Comparison of ENCODE assay signal across 8 mouse cellular contexts in genomic region chr1:60567321-60567720, GRCm38 (mm10). TPM values are rescaled to one million over a fixed set of nuclear protein-coding genes. Genes with fewer than 3 reads are reported as not detected.
DNase-seq lines count a peak whose midpoint lies in the region; ATAC-seq and TF ChIP-seq lines count a peak whose summit lies in the region.

No protein-coding gene starts in this region.

- H3K27ac ChIP-seq in cerebellum, adult 2 months (ENCODE audit: insufficient read depth, low read length): peak overlapping the region; percentile 46
- no peak overlapping the region for H3K27ac ChIP-seq in spleen, adult 2 months (ENCODE audit: insufficient read depth, low read length)
- H3K27ac ChIP-seq in limb, embryonic 15.5 days: peak overlapping the region; percentile 96
- peak overlapping the region; percentile 91 for H3K27ac ChIP-seq in stomach, embryonic 16.5 days (ENCODE audit: low read length)

- ATAC-seq in limb, embryonic 15.5 days (ENCODE audit: insufficient number of reproducible peaks, low FRiP score, low TSS enrichment, low read depth): no peak
- no peak for ATAC-seq in stomach, embryonic 16.5 days (ENCODE audit: insufficient read depth, low FRiP score)

- DNase-seq in cerebellum, adult 2 months: no peak
- no peak for DNase-seq in cerebellum, adult 9-11 months
- DNase-seq in spleen, adult 2 months (ENCODE audit: low read depth in 1 of 2, low spot score in 2 of 2): no peak
- no peak for DNase-seq in spleen, postnatal 4 days (ENCODE audit: low spot score in 2 of 2)
- DNase-seq in layer of hippocampus, postnatal 25 days (ENCODE audit: extremely low spot score in 1 of 2, low spot score in 1 of 2): no peak
- no peak for DNase-seq in urinary bladder, postnatal 25 days (ENCODE audit: low spot score)

- H3K4me2 ChIP-seq in limb, embryonic 15.5 days: peak overlapping the region; percentile 71
- peak overlapping the region; percentile 76 for H3K4me2 ChIP-seq in stomach, embryonic 16.5 days (ENCODE audit: low read depth, low read length)

- H3K4me3 ChIP-seq in cerebellum, adult 2 months (replicated peaks; ENCODE audit: insufficient read depth, low read depth, low read length): peak overlapping the region; percentile 68
- peak overlapping the region; percentile 65 for H3K4me3 ChIP-seq in spleen, adult 2 months (ENCODE audit: extremely low read depth, insufficient read depth, insufficient read length)
- peak overlapping the region; percentile 99 for H3K4me3 ChIP-seq in limb, embryonic 15.5 days
- peak overlapping the region; percentile 84 for H3K4me3 ChIP-seq in stomach, embryonic 16.5 days (replicated peaks; ENCODE audit: low read length)

- H3K27me3 ChIP-seq in cerebellum, adult 2 months (ENCODE audit: control insufficient read depth, insufficient read depth, low read length): no peaks in the 10 kb centered on the region
- peaks cover 12% of the 10 kb centered on the region for H3K27me3 ChIP-seq in spleen, adult 2 months (ENCODE audit: control insufficient read depth, insufficient read depth, low read length)
- H3K27me3 ChIP-seq in limb, embryonic 15.5 days: no peaks in the 10 kb centered on the region
- H3K27me3 ChIP-seq in stomach, embryonic 16.5 days (ENCODE audit: control insufficient read depth, insufficient read depth, low read length): no peaks in the 10 kb centered on the region

- no peaks in the 10 kb centered on the region for H3K9me3 ChIP-seq in limb, embryonic 15.5 days
- H3K9me3 ChIP-seq in stomach, embryonic 16.5 days (replicated peaks; ENCODE audit: control insufficient read depth, low read length): no peaks in the 10 kb centered on the region

- 28% methylated on average over 5 of the region's 5 CpGs for WGBS in cerebellum, adult 2 months
- 35% methylated on average over 5 of the region's 5 CpGs for WGBS in spleen, adult 2 months
- WGBS in limb, embryonic 15.5 days: 10% methylated on average over 5 of the region's 5 CpGs
- WGBS in stomach, embryonic 16.5 days: 14% methylated on average over 5 of the region's 5 CpGs

- peak overlapping the region; percentile 92 for H3K9ac ChIP-seq in limb, embryonic 15.5 days
- peak overlapping the region; percentile 89 for H3K9ac ChIP-seq in stomach, embryonic 16.5 days (ENCODE audit: low read length)

- no peak for TF ChIP-seq POLR2A in cerebellum, adult 2 months (IDR thresholded peaks at IDR 0.05; ENCODE audit: borderline replicate concordance, insufficient read depth, low read length)
- no peak for TF ChIP-seq POLR2A in spleen, adult 2 months (IDR thresholded peaks at IDR 0.05; ENCODE audit: low read depth, low read length)

- H3K4me1 ChIP-seq in cerebellum, adult 2 months (ENCODE audit: control insufficient read depth, insufficient read depth, low read length): peaks cover 2% of the 10 kb centered on the region; the same call in 1 of the 2 replicates
- peaks cover 9% of the 10 kb centered on the region; the same call in 1 of the 2 replicates for H3K4me1 ChIP-seq in spleen, adult 2 months (ENCODE audit: control insufficient read depth, insufficient read depth, insufficient read length)
- H3K4me1 ChIP-seq in limb, embryonic 15.5 days: peaks cover 10% of the 10 kb centered on the region
- peaks cover 8% of the 10 kb centered on the region for H3K4me1 ChIP-seq in stomach, embryonic 16.5 days (ENCODE audit: control insufficient read depth, insufficient read depth, low read length)

- H3K36me3 ChIP-seq in spleen, adult 2 months (ENCODE audit: control insufficient read depth, insufficient read depth, low read length): no peaks in the 10 kb centered on the region
- peaks cover under 1% of the 10 kb centered on the region; the same call in 1 of the 2 replicates for H3K36me3 ChIP-seq in limb, embryonic 15.5 days
- no peaks in the 10 kb centered on the region for H3K36me3 ChIP-seq in stomach, embryonic 16.5 days (ENCODE audit: control insufficient read depth, insufficient read depth, low read length)

- no peak for TF ChIP-seq CTCF in cerebellum, adult 2 months (IDR thresholded peaks at IDR 0.05; ENCODE audit: borderline replicate concordance, insufficient read depth, low read depth, low read length)
- no peak for TF ChIP-seq CTCF in spleen, adult 2 months (IDR thresholded peaks at IDR 0.05; ENCODE audit: extremely low read depth, insufficient read depth, insufficient read length, insufficient replicate concordance)

RNA-seq across cellular contexts. Expression of gene Raph1, which starts 0.4 kb away (rescaled TPM):
- polyA plus RNA-seq in cerebellum, adult 2 months (2012; rRNA removed): 11.0 and 11.1 TPM in 2 replicates
- 3.3 and 3.7 TPM in 2 replicates for polyA plus RNA-seq in spleen, adult 2 months (2012; rRNA removed)
- 24.6 and 26.6 TPM in 2 replicates for polyA plus RNA-seq in limb, embryonic 15.5 days (2015; fragmentation: Nextera tagmentation; extraction: Ambion mirVana)
- polyA plus RNA-seq in stomach, embryonic 16.5 days (2015; fragmentation: Nextera tagmentation; extraction: Ambion mirVana): 24.1 and 26.5 TPM in 2 replicates
- total RNA-seq in layer of hippocampus, postnatal 25 days (2021): 10 to 100 TPM; 53.5 to 60.4 TPM
